Mouse (Mus musculus): Measurements from ENCODE around the gene Tra2b.
A peak's percentile ranks its signal among the peaks of the same experiment; 100 is the strongest.
"Not testable (repeated sequence)": the region's sequence is repeated elsewhere in the genome, so short reads cannot be mapped to it uniquely, and the experiment has no call there.

The Tra2b gene

DNA sequence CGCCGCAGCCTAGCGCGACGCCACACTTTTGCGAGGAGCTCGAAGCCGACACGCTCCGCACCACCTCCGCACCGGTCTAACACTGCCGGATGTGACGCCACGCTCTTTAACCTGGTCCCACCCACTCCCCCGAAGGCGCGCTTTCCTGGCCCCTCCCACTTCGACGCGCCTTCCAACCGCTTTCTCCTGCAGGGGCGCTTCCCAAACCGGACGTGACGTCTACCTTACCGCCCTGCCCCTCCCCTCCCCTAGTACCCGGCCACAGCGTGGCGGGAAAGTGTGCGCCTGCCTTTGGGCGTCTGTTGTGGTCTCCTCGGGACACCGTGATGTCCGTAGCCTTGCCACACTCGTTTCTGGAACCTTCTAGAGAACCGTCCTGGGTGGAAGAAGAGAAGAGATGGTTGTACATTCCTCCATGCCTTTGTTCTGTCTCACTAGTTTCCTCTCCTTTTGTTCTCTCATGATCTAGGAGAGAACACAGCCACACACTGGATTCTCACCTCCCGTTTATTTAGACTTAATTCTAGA, at the start of gene Tra2b:
Gene Tra2b, minus strand, starts transcription at position 157 of the 528 bp plus-strand sequence.
- peak; percentile 97 for DNase-seq (ENCODE audit: low spot score)

DNA sequence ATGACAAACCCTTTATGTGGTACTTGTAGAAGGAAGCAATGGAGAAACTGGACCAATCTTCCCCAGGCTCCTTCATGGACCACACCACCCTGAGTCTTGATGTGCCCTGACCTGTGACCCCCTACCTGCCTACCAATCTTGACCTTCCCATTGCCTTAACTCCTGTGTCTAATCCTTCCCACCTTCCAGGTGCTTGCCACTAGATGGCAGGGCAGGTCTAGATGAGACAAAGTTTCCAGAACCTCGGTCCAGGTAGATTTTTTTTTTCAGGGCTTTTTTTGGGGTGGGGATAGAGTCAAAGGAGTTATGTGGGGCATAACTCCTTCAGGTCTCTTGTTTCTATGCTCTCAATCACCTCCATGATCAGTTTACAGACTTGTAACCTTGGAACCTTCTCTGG, 44.8 kb upstream of the Tra2b start:
- peak; percentile 4 for DNase-seq (ENCODE audit: low spot score)

DNA sequence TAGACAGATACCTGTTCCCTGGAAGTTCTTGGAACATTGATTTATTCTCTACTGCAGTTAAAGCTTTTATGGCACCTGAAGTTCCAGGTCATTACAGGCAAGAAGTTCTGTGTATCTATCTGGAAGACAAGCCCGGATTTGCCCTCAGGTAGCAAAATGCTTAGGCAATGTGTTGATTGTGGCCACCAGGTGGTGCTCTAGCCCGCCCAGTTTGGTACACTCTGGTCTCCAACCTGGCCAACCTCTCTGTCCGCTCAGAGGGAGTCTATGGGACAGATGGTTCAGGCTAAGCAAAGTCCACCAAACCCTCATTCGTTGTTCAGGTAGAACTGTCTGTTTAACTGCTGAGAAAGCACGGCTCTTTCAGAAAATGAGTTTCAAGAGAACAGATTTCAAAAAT, 36.8 kb upstream of the Tra2b start:
- DNase-seq (ENCODE audit: low spot score): peak; percentile 51

GRCm38 (mm10) chr16:22301378-22301777, 35.6 kb upstream of the Tra2b start:
- no peak for DNase-seq (ENCODE audit: low spot score)

DNA sequence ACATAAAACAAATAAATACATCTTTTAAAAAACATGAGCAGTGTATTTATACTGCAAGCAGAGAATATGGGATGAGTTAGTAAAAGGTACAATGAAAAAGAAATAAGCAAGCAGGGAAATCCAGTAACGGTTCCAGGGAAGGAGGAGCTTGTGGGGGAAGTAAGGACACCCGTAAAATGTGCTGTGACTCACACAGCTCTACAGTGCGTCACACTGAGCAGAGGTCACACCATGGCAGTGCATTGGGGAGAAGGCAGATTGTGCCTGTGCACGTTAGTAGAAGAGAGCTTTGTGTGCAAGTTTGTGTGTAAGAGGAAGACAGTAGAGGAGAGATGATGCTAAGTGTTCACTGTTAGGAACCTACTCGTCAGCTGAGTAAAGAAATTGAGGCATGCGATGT, 31.1 kb upstream of the Tra2b start:
- DNase-seq (ENCODE audit: low spot score): no peak

DNA sequence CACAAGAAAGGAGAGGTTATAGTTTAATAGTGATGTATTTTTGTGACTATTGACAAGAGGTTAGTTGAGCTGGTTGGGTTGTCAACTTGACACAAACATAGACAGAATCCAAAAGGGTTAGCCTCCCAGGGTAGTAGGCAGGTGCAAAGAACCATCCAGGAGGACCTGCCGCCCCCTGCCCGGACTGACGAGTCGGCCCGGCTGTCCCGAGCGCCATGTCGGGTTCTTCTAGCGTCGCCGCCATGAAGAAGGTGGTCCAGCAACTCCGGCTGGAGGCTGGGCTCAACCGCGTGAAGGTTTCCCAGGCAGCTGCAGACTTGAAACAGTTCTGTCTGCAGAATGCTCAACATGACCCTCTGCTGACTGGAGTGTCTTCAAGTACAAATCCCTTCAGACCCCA, 29.0 kb upstream of the Tra2b start:
- DNase-seq (ENCODE audit: low spot score): not testable (repeated sequence)

DNA sequence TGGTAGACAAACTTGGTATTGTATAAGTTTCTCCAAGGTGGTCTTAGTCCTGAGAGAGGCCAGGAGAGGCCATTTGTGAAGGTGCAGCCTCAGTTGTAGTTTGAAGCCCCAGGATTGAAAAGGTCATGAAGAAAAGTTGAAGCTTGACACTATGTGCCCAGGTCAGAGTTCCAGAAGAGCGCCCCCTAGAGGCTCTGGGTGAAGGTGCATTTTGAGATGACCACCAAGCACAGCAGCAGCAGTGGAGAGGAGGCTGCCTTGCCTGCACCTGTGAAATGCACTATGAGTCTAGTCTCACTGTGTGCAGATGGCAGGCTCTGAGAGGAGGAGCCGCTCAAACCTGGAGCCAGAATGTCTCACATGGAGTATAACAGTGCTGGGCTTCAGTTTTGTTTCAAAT, 27.8 kb upstream of the Tra2b start:
- DNase-seq (ENCODE audit: low spot score): peak; percentile 28

GRCm38 (mm10) chr16:22292394-22292793, 26.6 kb upstream of the Tra2b start:
- no peak for DNase-seq (ENCODE audit: low spot score)

DNA sequence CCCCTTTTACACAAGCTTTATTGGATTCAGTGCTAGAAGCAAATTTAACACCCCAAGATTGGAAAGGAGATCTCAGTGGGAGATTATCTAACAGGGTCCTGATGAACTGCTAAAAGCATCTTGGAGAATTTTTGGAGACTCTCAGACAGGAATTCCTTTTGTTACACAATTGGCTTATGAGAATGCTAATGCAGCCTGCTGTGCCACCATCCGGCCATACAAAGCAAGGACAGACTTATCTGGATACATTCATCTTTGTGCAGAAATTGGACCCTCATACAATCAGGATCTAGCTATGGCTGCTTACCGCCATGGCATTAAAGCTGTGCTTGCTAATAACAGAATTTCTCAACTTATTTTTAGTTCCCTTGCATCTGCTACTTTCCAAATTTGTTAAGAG, 23.8 kb upstream of the Tra2b start:
- no peak for DNase-seq (ENCODE audit: low spot score)

- no peak for DNase-seq (ENCODE audit: low spot score)
These were observed 21.2 kb upstream of the Tra2b start for GRCm38 (mm10) chr16:22286996-22287395.

GRCm38 (mm10) chr16:22276536-22276935, 10.7 kb upstream of the Tra2b start:
- no peak for DNase-seq (ENCODE audit: low spot score)

DNA sequence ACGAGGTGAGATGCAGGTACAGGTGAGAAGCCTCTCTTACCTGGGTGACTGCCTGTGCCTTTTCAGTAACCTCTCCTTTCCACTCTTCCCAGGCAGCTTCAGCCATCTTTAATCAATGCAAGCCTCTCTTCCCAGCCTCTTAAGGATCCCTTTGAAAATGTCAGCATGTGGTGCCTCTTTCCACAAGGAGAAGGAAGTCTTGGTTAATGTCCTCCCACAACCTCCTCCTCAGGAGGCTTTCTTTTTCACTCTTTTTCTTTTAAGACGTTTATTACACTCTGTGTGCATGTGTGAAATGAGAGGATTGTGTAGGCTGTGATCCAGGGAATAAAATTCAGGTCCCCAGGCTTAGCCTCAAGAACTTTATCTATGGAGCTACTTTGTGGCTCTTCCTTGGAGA, 9.3 kb upstream of the Tra2b start:
- DNase-seq (ENCODE audit: low spot score): no peak

- DNase-seq (ENCODE audit: low spot score): no peak
These were observed 4.7 kb upstream of the Tra2b start for GRCm38 (mm10) chr16:22270491-22270890.

- no peak for DNase-seq (ENCODE audit: low spot score)
These were observed 579 bp upstream of the Tra2b start for GRCm38 (mm10) chr16:22266384-22266783.

- peak; percentile 81 for DNase-seq (ENCODE audit: low spot score)
These were observed 600 bp downstream of the Tra2b start for GRCm38 (mm10) chr16:22264962-22265848.

DNA sequence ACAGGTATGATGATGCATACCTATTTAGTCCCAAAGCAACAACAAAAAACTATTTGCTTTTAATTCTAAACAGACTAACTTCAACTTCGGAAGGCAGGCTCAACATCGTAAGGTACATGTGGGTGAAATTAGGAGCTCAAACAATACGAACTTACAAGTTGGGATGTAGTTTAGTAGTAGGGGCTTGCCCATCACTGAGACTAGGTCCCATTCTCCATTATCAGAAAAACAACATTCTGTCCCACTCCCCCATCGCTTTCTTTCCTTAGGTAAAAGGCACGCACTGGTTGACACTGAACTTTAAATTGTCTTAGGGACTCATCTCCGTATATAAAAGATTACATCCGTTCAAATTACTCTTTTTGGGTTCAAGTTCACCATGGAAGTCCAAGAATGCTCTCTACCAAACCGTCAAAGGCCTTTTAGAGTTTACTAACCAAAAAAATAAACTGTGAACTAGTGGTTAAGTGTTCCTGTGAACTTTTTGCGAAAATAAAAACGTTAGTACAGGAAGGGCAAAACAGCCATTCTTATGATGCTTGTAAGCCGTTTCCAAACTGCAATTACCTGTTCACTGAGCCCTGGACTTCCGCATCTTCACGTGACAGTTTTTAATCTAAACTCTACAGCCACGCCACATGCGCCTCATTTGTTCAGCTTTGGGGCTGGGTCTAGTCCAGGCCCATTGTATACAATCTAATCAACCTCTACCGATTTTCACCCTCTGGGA, 1.4 kb downstream of the Tra2b start:
- DNase-seq (ENCODE audit: low spot score): peak; percentile 45

GRCm38 (mm10) chr16:22263124-22263523, 2.7 kb downstream of the Tra2b start:
- no peak for DNase-seq (ENCODE audit: low spot score)

DNA sequence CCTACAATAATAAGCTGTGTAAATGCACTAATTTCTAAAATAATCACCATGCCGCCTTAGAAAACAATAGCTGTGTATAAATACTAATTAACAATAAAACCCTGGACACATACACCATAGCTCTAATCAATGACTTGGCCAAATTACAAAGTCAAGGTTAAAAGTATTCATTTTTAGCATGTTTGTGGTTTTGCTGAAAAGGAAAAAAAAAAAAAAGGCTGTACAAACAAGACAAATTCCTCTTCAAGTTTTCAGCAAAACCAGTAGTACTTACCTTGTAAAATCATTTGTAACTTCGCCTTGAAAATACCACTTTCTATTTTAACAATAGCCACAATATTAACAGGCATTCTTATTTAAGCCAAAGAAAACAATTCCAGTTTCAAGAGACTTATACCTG, 4.2 kb downstream of the Tra2b start:
- DNase-seq (ENCODE audit: low spot score): no peak

- DNase-seq (ENCODE audit: low spot score): no peak
These were observed 5.2 kb downstream of the Tra2b start for GRCm38 (mm10) chr16:22260423-22261143.

DNA sequence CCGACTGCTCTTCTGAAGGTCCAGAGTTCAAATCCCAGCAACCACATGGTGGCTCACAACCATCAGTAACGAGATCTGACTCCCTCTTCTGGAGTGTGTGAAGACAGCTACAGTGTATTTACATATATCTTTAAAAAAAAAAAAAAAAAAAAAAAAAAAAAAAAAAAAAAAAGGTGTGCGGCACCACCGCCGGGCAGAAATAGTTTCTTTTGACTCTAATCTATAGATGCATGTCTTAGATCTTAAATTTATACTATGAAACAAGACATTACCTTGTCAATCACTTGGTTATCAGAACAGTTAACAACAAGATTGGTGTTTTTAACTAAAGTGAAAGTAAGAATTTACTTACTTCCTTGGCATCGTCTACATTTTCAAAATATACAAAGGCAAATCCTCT, 13.6 kb downstream of the Tra2b start:
- not testable (repeated sequence) for DNase-seq (ENCODE audit: low spot score)

GRCm38 (mm10) chr16:22250307-22250706, 15.5 kb downstream of the Tra2b start:
- DNase-seq (ENCODE audit: low spot score): no peak

GRCm38 (mm10) chr16:22249754-22250153, 16.1 kb downstream of the Tra2b start:
- DNase-seq (ENCODE audit: low spot score): no peak

All from T-cell, adult 2 months (primary cell).